Mouse (Mus musculus): ENCODE measurements at regions not wholly inside any gene's neighbourhood (a gene's known extent, or its start where the extent isn't known, plus 50 kb on each side); places are given as distances from the start of the nearest gene placed in this dataset.

DNA sequence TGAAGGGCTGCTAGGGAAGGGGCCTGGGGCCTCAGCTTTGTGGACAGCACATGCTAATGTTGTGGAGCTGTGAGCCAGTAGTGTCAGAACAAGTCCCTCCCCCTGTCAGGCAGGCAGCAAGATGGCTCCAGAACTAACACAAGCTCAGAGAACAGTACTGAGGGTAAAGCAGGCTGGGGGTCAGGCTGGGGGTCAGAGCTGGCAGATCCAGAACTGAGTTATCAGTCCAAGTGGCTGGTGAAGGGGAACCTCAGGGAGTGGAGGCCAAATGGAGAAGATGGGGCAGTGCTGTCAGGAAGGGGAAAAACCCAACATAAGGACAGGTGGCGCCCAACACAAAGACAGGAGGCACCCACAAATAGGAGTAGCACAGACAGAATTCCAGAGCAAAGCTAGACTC, 985.1 kb downstream of the 4930447A16Rik start:
- TF ChIP-seq USF1 (IDR thresholded peaks at IDR 0.05; ENCODE audit: low read depth) (no peak), TCF12 (IDR thresholded peaks at IDR 0.05; ENCODE audit: insufficient read depth, poor library complexity, severe bottlenecking) (no peak), POLR2A (IDR thresholded peaks at IDR 0.05; ENCODE audit: insufficient read length, low read depth) (no peak), MYOD1 (IDR thresholded peaks at IDR 0.05; ENCODE audit: control insufficient read depth in 1 of 3, insufficient read length in 2 of 3, low read depth in 2 of 3) (no peak), CEBPB (IDR thresholded peaks at IDR 0.05; ENCODE audit: insufficient read depth, poor library complexity, severe bottlenecking) (no peak), POLR2AphosphoS2 (IDR thresholded peaks at IDR 0.05; ENCODE audit: insufficient read length, low read depth) (no peak), MAX (IDR thresholded peaks at IDR 0.05; ENCODE audit: low read depth) (no peak), REST (IDR thresholded peaks at IDR 0.05; ENCODE audit: insufficient read depth, insufficient read length) (no peak), TCF3 (IDR thresholded peaks at IDR 0.05; ENCODE audit: insufficient read length, low read depth) (no peak), SRF (IDR thresholded peaks at IDR 0.05; ENCODE audit: control insufficient read depth, insufficient read length, low read depth) (no peak), MYOG (IDR thresholded peaks at IDR 0.05; ENCODE audit: control insufficient read depth in 1 of 3, insufficient read depth in 1 of 3, insufficient read length in 2 of 3, low read depth in 2 of 3) (no peak)
